Mouse (Mus musculus) left cerebral cortex, postnatal 25 days (tissue): ENCODE results near the gene Foxb1. TPM values are rescaled to one million over a fixed set of nuclear protein-coding genes. Genes with fewer than 3 reads are reported as not detected.

Experiments used
- DNase-seq, 2 experiments: peaks; one replicate each; pipeline ENCODE4 v3.0.0; 2022; ENCODE audit warnings: low spot score in 2 of 2, mixed read lengths in 1 of 2
- intact Hi-C: fragments of 180-260 bp; cut with DNase I; formaldehyde crosslinking; loops from one replicate; pipeline ENCODE4 v1.15.1; 2025
- total RNA-seq, 2 experiments: library from RNA; stranded (reverse); gene quantifications; 2 replicates each; pipeline ENCODE4 v1.2.3; 2021

Foxb1 gene
- not detected for total RNA-seq

DNA sequence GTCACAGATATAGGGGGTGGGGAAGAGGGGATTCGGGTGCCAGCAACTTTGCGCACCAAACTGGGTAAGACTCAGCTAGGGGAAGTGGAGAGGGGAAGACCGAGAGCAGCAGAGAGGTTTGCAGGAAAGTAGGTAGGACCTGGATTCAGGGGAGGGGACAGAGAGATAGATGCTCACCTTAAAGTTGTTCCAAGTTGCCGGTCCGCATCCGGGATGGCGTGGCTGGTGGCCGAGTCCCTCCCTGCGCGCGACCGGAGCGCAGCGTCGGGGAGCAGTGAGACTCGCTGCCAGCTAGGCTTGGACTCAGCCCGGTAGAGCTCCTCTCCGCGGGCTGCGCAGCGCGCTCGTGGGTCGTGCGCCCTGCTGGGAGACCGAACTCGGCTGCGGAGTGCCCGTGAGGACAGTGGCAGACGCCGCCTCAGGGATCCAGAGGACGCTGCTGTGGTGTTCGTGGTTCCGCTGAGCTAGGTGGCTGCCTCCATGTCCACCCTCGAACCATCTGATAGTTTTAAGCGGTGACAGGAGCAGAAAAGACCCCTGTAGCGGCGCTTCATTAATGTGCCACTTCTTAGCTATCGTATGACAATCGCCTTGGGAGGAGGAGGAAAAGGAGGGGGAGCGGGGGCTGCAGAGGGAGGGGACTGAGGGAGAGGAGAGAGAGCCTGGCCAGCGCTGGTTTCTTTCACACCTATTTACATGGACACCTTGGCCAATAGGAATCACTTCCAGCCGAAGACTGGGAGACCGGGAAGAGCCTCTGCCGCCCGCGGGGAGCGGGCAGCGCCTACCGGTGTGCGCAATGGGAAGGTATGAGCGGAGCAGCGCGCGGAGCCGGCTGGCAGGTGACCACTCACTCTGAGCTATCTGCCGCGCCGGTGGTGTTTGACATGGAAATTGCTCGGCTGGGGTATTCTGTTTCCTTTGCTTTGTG lies at the start of gene Foxb1:
Gene Foxb1, minus strand, starts transcription at position 570 of the 931 bp plus-strand sequence.
- DNase-seq: no peak
- intact Hi-C loops: loop anchor here (5.0 to 10.0 kb wide), 3 partner anchors 88 to 1454 kb away; partner anchors contain the start of genes Aldh1a2 and Bnip2

DNA sequence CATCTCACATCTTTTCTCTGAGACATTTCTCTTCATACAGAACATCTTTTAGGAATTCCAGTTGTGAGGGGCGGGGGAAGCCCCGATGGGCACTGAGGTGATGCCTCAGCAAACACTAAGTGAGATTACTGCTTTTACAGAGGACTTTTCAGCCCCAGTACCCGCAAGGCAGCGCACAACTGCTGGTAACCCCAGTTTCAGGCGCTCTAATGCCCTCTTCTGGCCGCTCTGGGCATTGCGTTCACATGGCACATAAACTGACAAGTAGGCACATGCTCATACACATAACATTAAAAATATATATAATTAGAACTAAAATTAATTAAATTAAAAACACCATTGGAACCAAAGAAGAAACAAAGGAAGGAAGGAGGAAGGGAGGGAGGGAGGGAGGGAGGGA lies 29.8 kb upstream of the Foxb1 start:
- intact Hi-C loops: no loop called here
- no peak for DNase-seq

DNA sequence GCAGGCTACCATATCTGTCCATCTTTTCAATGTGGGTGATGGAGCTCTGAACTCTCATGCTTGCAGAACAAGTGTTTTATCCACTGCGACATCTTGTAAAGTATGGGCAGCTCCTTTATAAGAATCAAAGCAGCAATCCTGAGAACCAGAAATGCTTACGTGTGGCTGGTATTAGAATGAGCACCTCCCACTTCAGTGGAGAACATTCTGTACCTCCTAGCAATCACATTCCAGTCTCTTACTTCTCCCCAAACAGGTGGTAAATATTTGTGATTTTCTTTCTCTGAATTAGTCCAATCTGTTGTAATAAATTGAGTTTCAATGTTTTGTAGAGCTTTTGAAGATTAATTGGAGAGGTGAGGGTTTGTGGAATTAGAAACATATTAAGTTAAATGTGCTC lies 19.3 kb upstream of the Foxb1 start:
- intact Hi-C loops: no loop called here
- no peak for DNase-seq

DNA sequence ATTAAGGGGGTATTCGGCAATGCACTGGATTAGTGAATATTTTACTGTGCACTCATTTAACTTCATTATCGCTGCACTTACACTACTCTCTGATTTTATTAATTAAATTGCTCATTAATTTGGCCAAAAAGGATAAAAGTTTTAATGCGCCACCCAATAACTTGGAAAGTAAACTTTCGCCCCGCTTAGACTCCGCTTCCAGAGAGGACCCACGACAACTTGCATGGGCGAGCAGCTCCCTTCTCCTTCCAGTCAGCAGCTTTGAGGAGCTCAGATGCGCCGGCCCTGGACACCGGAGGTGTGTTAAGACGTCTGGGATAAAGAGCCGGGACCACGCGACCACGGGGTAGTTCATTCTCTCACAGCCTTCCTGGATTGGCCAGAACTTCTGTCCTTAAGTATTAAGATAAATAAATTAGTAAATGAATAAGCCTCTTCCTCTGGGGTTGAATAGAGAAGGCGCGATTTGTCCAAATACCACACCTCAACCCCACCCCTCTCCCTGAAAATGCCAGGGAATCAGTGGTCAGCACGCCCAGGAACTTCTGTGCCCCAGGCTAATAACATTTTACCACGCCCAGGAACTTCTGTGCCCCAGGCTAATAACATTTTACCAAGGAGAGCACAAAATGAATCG lies 9.3 kb upstream of the Foxb1 start:
- intact Hi-C loops: loop anchor here (5.0 to 10.0 kb wide), 2 partner anchors 263 to 1445 kb away; partner anchors contain the start of gene Aldh1a2
- DNase-seq: no peak

DNA sequence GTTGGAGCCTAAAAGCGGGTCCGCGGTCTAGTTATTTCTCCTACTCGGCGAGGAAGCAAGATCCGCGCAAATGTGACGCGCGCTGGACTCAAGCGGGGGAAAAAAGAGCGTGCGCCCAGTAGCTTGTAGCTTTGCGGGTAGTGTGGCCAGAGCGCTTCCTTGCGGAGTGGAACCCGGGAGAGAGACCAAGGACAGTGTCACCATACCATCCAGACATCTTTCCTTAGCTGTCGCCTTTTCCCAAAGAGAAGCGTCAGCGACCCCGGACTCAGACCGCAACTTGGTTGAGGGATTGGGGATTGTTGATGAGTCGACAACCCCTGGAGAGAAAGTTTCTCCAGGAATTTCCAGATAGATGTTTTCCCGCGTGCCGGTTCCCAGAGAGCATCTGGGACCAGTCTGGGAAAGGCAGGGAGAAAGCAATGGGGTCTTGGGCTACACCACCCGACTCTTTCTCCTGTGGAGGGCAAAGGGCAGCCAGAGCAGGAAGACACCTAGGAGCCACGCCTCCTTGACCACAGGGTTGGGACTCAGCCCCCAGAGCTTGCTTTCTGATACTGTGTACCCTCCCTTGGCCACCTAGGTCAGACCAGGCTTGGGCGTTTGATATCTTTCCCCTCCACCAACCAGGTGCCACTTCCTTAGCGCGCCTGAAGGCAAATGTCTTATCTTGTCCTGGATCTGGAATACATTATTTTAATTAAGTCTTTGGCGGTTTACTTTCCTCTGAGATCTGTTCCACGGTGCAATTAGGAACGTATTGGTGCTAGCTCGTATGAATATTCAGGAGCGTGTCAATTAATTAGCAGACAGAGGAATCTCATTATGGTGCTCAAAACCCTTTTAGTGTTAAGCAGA lies 8.6 kb upstream of the Foxb1 start:
- intact Hi-C loops: loop anchor here (5.0 to 10.0 kb wide), 2 partner anchors 262 to 1445 kb away; partner anchors contain the start of gene Aldh1a2
- DNase-seq: no peak

DNA sequence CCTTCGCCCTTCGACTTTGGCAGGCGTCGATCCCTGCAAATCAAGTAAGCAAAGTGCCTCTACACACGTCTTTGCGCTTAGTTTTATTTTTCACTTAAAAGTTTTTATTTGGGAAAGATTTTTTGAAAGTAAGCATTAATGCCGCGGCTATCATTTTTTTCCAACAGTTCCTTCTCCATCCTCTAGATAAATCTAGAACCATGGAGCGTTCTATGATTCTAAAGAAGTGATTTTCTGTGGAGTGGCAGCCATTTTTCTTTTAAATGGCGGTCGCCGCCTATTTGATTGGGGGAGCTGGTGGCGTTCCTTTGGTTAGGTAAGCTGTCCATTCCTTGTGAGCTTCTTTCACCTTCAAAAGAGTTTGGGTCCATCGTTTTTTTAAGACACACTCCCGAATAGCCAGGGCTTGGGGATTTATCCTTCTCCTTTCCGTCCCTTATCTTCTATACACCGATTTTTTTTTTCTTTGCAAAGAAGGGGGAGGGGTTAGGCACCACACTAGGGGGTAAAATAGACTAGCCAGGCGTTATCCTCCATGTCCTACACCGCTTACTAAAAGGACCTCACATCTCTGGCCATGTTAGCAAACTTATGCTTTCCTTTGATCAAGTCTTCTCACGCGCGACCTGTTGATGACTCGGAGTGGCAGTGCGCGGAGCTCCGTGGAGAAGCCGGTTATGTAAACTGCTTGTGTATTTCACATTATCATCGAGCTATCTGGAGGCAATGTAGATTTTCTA lies 7.6 kb upstream of the Foxb1 start:
- DNase-seq: no peak
- intact Hi-C loops: loop anchor here (5.0 to 10.0 kb wide), 2 partner anchors 261 to 1446 kb away; partner anchors contain the start of gene Aldh1a2

DNA sequence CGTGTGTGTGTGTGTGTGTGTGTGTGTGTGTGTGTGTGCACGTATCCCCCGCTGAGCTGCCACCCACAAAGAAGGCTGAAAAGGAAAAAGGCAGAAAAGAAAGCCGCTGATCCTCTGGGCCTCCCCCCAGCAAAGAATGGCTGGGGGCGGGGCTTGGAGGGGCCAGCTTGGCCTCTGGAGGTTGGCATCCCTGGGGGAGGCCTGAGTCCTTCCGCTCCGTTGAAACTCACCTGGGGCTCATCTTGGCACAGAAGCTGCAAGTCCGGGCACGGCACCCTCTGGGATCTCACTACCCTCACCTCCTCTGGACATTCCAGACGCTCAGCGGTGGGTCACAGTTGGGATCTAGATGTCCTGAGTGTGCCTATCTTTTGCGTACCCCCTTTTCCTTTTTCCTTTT lies 6.7 kb upstream of the Foxb1 start:
- intact Hi-C loops: loop anchor here (5.0 to 10.0 kb wide), 2 partner anchors 260 to 1447 kb away; partner anchors contain the start of gene Aldh1a2
- no peak for DNase-seq

DNA sequence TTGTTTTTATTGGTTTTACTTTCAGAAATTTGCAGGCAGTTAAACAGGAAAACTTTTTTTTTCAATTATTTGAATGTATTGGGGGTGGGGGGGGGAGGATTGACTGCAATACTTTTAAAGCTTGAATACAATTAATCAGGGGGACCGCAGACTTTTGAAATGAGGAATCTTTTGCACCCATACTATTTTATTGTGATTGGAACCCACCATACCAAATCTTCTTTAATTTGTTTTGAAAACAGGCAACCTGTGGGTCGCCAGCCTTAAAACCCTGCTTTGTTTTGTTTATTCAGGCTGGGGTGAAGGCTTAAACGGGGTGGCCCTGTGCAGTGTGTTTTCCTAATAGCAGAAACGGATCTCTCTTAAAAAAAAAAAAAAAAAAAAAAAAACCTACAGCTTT lies 6.2 kb upstream of the Foxb1 start:
- no peak for DNase-seq
- intact Hi-C loops: loop anchor here (5.0 to 10.0 kb wide), 2 partner anchors 260 to 1448 kb away; partner anchors contain the start of gene Aldh1a2

DNA sequence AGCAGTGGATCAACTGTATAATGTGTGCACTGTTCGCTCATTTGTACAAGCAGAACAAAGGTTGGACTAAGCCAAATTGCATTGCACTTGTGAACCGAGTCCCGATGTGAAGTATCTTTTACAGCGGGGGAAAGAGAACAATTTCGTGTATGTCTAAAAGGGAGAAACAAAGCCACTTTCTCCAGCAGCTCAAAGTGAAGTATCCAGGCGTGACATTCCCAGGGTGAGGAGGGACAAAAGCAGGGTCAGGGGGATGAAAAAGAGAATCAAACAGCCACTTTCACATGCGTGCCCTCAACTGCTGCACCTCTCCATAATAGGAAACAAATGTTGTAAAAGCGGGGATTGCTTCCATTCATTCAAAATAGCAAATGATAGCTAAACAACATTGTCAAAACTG lies 5.6 kb upstream of the Foxb1 start:
- DNase-seq: no peak
- intact Hi-C loops: loop anchor here (5.0 to 10.0 kb wide), 2 partner anchors 259 to 1448 kb away; partner anchors contain the start of gene Aldh1a2

DNA sequence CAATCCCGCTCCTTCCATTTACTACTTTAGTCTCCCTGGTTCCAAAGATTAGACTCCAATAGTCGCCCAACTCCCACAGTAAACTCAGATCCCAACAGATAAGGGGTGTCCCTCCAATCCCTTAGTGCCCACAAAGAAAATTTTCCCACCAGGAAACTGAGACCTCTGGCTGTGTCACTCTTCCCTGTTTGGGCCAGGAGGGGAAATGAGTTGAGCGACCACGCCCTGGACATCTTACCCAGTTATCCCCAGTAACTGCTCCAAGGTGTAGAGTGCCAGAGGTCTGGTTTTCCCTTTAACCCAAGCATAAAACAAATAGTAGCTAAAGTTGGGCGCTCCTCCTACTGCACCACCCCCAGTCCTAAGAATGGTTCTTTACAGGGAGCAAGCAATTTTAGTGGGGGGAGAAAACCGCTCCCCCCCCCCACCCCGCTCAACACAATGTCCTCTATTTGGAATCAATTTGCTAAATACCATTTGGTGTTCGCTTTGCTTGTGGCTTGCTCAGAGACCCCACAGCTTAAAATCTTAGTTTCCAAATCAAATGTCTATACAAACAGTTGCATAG lies 4.8 kb upstream of the Foxb1 start:
- intact Hi-C loops: loop anchor here (5.0 to 10.0 kb wide), 2 partner anchors 258 to 1449 kb away; partner anchors contain the start of gene Aldh1a2
- no peak for DNase-seq

DNA sequence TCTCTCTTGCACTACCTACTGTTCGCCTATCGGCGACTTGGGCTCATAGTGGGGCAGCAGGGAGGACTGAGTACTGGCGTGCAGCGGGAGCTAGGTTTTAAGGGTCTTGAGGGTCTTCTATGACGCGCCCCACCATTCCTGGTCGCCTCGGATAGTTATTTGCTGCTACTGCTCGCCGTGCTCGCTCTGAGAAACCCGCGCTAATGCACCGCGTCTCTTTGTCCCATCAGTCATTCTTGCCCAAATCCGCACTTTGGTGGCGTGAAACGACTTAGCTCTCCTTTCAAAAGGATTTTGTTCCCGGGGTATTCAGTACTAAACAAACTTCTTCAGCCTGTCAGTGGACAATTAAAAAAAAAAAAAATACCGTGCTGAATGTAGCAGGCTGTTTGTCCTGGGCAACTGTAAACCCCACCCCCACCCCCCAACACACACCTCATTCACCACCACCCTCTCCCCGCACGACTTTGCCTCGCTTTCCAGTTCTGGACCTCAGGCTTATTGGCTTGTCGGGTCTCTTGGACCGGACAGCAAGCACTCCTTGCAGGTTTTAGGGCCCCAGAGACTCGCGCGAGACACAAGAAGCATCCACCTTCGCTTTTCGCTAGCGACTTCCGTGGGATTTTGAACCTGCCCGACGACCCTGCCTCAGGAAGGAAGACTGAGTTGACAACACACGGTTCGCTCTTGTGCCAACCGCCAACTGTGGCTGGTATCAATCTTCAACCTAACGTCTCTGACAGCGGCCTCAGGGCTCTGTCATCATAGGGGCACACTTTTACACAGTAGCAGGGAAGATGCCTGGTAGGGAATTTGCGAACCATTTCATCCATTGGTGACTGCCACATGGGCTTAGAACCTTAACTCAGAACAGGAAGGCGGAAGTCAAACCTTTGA lies 4.1 kb upstream of the Foxb1 start:
- intact Hi-C loops: loop anchor here (5.0 to 10.0 kb wide), 4 partner anchors 93 to 1450 kb away; partner anchors contain the start of genes Aldh1a2 and Bnip2
- no peak for DNase-seq

DNA sequence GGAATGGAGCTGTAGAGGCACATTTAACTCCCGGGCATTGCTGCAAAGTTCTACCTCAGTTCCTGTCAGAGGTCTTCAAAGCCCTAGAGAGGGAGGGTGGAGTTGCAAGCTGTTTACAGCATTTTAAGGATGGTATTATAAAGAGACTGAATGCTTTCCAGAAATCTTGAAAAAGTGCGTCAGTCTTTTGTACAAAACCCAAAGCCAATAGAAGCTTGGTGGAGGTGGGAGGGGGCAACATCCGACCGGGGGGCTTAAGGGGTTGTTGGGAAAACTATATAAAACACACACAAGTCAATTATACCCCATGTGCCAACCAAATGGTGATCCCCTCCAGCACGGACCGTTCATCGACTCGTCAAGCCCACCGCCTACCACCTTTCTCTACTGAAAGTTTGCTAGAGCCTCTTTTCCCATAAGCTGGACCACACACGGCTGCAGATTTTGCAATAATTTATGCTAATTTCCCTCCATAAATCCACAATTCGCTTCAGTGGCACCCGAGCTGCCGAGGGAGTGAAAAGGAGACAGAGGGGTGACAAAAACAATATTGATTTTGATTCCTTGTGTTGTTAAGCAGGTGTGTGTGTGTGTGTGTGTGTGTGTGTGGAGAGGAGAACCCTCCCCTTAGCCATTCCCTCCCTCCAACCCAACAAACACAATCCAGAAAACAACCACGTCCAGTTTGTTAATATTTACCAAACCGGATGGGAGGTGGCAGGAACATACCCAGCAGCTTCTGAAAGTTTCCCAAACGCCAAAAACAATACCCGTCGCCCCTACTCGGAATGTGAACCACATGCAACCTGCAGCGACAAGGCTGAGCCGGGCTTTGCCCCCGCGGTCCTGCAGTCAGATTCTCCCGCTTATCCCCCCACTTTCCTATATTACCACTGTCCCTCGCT lies 3.2 kb upstream of the Foxb1 start:
- no peak for DNase-seq
- intact Hi-C loops: loop anchor here (5.0 to 10.0 kb wide), 3 partner anchors 92 to 1451 kb away; partner anchors contain the start of genes Aldh1a2 and Bnip2

DNA sequence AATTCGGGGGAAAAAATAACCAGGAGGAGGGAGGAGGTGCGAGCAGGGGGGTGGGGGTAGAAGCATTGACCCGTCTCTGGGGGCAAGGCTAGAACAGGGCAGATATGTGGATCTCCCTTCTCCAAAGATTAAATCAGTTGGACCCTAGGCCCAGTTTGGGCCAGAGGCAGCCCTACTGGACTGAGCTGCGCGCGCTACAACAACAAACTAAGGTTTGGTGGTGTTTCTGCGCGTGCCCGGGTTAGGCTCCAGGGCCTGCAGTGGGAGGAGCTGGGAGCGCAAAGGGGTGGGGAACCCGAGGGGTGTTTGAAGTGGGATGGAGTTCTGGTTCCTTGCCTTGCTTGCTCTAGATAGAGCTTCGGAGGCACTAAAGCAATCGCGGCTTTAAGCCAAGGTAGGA lies 2.0 kb upstream of the Foxb1 start:
- DNase-seq: no peak
- intact Hi-C loops: loop anchor here (5.0 to 10.0 kb wide), 3 partner anchors 90 to 1452 kb away; partner anchors contain the start of genes Aldh1a2 and Bnip2

DNA sequence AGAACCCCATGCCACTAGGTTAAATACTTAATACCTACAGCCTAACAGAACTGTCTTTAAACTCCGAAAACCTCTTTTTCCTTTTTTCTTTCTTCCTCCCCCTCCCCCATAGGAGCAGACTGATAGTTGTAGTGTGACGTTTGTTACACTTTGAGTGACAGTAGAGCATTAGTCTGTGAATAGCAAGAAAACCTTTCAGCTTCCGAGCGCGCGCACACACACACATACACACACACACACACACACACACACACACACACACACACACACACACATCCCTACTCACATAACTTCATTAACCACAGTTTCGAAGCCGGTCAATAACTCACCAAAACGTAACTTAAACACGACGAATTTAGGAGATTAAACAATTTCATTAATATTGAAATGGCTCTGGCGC lies 1.5 kb upstream of the Foxb1 start:
- intact Hi-C loops: loop anchor here (5.0 to 10.0 kb wide), 3 partner anchors 90 to 1453 kb away; partner anchors contain the start of genes Aldh1a2 and Bnip2
- DNase-seq: no peak

DNA sequence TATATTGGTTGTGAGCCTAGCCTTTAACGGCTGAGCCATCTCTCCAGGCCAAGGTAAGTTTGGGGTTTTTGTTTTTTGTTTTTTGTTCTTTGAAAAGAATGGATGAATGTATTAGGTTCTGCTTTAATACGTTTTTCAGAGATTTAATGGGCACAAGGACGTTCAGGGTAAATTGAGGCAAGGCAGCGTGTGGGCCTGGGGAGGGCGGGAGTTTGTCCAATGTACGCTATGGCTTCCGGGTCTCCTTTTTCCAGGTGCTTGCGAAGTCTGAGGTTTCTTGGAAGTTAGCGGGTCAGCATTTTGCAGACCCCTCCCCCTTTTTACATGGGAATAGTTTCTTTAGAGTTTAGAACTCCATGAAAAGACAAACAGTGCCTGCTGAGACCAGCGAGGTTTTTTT lies 829 bp upstream of the Foxb1 start:
- intact Hi-C loops: loop anchor here (5.0 to 10.0 kb wide), 3 partner anchors 89 to 1453 kb away; partner anchors contain the start of genes Aldh1a2 and Bnip2

DNA sequence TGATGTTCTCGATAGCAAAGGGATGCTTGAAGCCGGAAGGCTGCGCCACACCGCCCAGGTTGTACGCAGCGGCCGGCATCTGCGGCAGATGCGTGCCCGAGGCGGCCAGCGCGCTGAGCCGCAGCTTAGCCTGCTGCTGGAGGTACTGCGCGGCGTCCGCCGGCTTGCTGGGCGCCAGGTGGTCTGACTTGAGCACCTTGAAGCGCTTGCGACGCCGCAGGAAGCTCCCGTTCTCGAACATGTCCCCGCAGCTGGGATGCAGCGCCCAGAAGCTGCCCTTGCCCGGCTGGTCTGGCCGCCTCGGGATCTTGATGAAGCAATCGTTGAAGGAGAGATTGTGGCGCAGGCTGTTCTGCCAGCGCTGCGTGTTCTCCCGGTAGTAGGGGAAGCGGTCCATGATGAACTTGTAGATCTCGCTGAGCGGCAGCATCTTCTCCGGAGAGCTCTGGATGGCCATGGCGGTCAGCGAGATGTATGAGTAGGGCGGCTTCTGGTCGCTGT lies 969 bp downstream of the Foxb1 start:
- DNase-seq: no peak
- intact Hi-C loops: loop anchor here (5.0 to 10.0 kb wide), 3 partner anchors 87 to 1455 kb away; partner anchors contain the start of genes Aldh1a2 and Bnip2

More for the DNA sequence above, 829 bp upstream of the Foxb1 start:
- no peak for DNase-seq
